Mouse (Mus musculus) forebrain, embryonic 10.5 days (tissue): ENCODE data around the gene Cdc14b. TPM values are rescaled to one million over a fixed set of nuclear protein-coding genes. Genes with fewer than 3 reads are reported as not detected.

Experiments used
- DNase-seq: peaks from one replicate; pipeline ENCODE4 v3.0.0-alpha.2; 2017; ENCODE audit warnings: low spot score; ENCODE audit errors: extremely low spot score
- H3K27ac ChIP-seq: fragments of 300-500 bp; sonication (generic); 2 replicates; pipeline ENCODE4 v1.5.1; 2016; ENCODE audit warnings: mild to moderate bottlenecking
- H3K27me3 ChIP-seq: fragments of 300-500 bp; sonication (generic); 2 replicates; pipeline ENCODE4 v1.6.1; 2016; ENCODE audit warnings: mild to moderate bottlenecking; ENCODE audit not compliant: poor library complexity, severe bottlenecking
- H3K36me3 ChIP-seq: fragments of 300-500 bp; sonication (generic); replicated peaks from 2 replicates; pipeline ENCODE4 v1.6.1; 2016; ENCODE audit warnings: mild to moderate bottlenecking, moderate library complexity
- H3K4me1 ChIP-seq: fragments of 300-500 bp; sonication (generic); 2 replicates; pipeline ENCODE4 v1.6.1; 2016
- H3K4me3 ChIP-seq: fragments of 300-500 bp; sonication (generic); 2 replicates; pipeline ENCODE4 v1.5.1; 2016; ENCODE audit warnings: mild to moderate bottlenecking, moderate library complexity
- H3K9me3 ChIP-seq: fragments of 300-500 bp; sonication (generic); 2 replicates; pipeline ENCODE4 v1.6.1; 2016; ENCODE audit warnings: mild to moderate bottlenecking, moderate library complexity
- WGBS: fragments of 180-500 bp; shearing (Covaris S2); methylation state at CpG from one replicate; pipeline ENCODE4 v1.1.7; 2016; 5-methylcytosine and 5-hydroxymethylcytosine counted together
- polyA plus RNA-seq: library from polyadenylated mRNA; unstranded; fragments of >200 nt; fragmentation: Nextera tagmentation; extraction: Ambion mirVana; gene quantifications from 2 replicates; pipeline ENCODE4 v1.2.1, GENCODE M21; 2016

Gene Cdc14b
- 18.8 TPM in 2 replicates for polyA plus RNA-seq

GRCm38 (mm10) chr13:64274879-64275753, at the start of gene Cdc14b:
Gene Cdc14b, minus strand, starts transcription at chr13:64275290.
- H3K36me3 ChIP-seq = no peaks in the 10 kb centered on the region
- H3K27me3 ChIP-seq = peaks cover 34% of the 10 kb centered on the region
- H3K27ac ChIP-seq = peak within 1 kb of the TSS; percentile 90
- H3K4me3 ChIP-seq = peak within 1 kb of the TSS; percentile 84
- peak; percentile 93 for DNase-seq
- WGBS = under 1% methylated on average over 57 of the region's 57 CpGs
- H3K4me1 ChIP-seq = peaks cover 26% of the 10 kb centered on the region
- no peaks in the 10 kb centered on the region for H3K9me3 ChIP-seq

DNA sequence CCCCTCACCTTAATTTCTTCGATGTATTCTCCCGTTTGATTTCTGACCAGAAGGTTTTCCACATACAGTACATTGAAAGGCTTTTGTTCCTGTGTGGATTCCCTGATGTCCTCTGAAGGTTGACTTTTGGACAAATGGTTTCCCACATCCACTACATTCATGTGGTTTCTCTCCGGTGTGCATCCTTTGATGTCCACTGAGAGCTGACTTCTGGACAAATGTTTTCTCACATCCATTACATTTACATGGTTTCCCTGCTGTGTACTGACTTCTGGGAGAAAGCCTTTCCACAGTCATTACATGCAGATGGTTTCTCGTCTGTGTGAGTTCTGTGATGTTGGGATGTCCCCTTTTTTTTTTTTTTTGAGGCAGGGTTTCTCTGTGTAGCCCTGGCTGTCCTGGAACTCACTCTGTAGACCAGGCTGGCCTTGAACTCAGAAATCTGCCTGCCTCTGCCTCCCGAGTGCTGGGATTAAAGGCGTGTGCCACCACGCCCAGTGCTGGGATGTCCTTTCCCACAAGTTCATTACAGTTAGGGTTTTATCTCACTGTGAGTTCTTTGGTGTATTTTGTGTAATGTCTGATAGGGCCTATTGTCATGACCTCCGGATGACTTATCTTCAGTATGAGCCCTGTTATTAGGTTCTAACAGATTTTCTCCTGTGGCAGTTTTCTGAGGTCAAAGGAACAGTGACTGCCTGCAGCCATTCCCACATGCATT, 47.6 kb upstream of the Cdc14b start:
- H3K4me1 ChIP-seq = no peaks in the 10 kb centered on the region
- no peak overlapping the region for H3K27ac ChIP-seq
- H3K36me3 ChIP-seq = no peaks in the 10 kb centered on the region
- WGBS = 85% methylated on average over 8 of the region's 8 CpGs
- no peaks in the 10 kb centered on the region for H3K9me3 ChIP-seq
- no peak for DNase-seq
- H3K4me3 ChIP-seq = no peak overlapping the region
- no peaks in the 10 kb centered on the region for H3K27me3 ChIP-seq

DNA sequence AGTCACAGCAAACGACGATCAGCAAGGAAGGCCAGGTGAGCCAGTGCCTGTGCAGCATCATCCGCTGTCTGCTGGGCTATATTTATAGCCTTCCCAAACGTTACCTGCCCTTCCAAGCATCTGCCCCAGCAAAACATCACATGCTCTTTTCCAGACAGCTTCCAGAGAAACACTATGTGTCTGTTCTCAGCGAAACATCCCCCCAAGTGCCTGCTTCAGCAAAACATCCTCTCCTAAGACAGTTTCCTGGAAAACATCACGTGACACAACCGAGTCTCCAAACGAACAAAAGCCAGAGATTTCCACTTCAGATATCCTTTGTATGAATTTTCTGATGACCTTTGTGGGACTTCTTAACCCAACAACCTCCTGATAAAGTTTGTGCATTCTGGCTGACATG, 45.2 kb upstream of the Cdc14b start:
- Histone ChIP-seq H3K27me3 (no peaks in the 10 kb centered on the region), H3K9me3 (no peaks in the 10 kb centered on the region), H3K4me1 (no peaks in the 10 kb centered on the region), H3K36me3 (no peaks in the 10 kb centered on the region), H3K4me3 (no peak overlapping the region), H3K27ac (no peak overlapping the region)
- 87% methylated on average over 8 of the region's 8 CpGs for WGBS
- DNase-seq = no peak

GRCm38 (mm10) chr13:64319782-64320181, 44.7 kb upstream of the Cdc14b start:
- no peaks in the 10 kb centered on the region for H3K4me1 ChIP-seq
- H3K27ac ChIP-seq = no peak overlapping the region
- H3K36me3 ChIP-seq = no peaks in the 10 kb centered on the region
- no peak for DNase-seq
- no peaks in the 10 kb centered on the region for H3K27me3 ChIP-seq
- no peak overlapping the region for H3K4me3 ChIP-seq
- H3K9me3 ChIP-seq = no peaks in the 10 kb centered on the region

DNA sequence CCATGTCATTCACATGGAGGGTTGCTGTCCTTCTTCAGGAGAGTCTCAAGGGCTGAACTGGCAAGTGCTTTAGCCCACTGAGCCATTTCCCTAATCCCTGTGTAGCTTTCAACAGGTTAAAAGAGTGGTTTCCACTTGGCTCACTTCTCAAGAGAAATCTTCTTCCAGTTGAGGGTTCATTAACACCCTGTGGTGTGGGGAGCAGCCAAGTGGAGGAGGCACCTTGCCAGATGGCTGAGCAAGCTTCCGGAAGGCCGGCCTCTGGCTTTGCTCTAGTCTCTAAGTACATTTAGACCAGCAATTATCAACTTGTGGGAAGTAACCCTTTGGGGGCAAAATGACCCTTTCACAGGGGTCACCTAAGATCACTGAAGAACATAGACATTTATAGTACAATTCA, 43.3 kb upstream of the Cdc14b start:
- 74% methylated on average over 2 of the region's 2 CpGs for WGBS
- Histone ChIP-seq H3K27me3 (no peaks in the 10 kb centered on the region), H3K4me3 (no peak overlapping the region), H3K4me1 (no peaks in the 10 kb centered on the region), H3K36me3 (no peaks in the 10 kb centered on the region), H3K9me3 (no peaks in the 10 kb centered on the region), H3K27ac (no peak overlapping the region)
- no peak for DNase-seq

GRCm38 (mm10) chr13:64315483-64316050, 40.5 kb upstream of the Cdc14b start:
- 6% methylated on average over 3 of the region's 3 CpGs for WGBS
- no peak overlapping the region for H3K27ac ChIP-seq
- DNase-seq = no peak

DNA sequence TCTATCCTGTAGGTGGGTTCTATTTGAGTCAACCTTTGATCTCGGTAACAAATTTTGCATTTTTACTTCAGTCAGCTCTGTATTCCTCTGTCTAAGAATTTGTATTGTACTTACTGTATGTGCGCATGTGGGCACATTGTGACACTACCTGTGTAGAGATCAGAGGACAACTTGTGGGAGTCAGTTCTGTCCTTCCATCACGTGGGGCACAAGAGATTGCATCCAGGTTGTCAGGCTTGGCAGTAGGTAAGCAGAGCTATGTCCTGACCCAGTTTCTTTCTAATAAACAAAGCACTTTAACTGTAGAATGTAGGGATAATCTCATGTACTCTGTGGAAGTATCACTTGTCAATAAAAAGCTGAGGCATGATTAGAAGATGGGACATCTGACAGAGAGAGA, 39.0 kb upstream of the Cdc14b start:
- Histone ChIP-seq H3K27ac (no peak overlapping the region), H3K4me1 (peaks cover 15% of the 10 kb centered on the region), H3K36me3 (no peaks in the 10 kb centered on the region), H3K27me3 (no peaks in the 10 kb centered on the region), H3K4me3 (no peak overlapping the region), H3K9me3 (no peaks in the 10 kb centered on the region)
- no peak for DNase-seq
- 73% methylated on average over 3 of the region's 3 CpGs for WGBS

More at GRCm38 (mm10) chr13:64315483-64316050, 40.5 kb upstream of the Cdc14b start:
- H3K4me3 ChIP-seq = no peak overlapping the region
- H3K9me3 ChIP-seq = no peaks in the 10 kb centered on the region
- peaks cover 15% of the 10 kb centered on the region for H3K4me1 ChIP-seq
- H3K36me3 ChIP-seq = no peaks in the 10 kb centered on the region
- H3K27me3 ChIP-seq = no peaks in the 10 kb centered on the region

DNA sequence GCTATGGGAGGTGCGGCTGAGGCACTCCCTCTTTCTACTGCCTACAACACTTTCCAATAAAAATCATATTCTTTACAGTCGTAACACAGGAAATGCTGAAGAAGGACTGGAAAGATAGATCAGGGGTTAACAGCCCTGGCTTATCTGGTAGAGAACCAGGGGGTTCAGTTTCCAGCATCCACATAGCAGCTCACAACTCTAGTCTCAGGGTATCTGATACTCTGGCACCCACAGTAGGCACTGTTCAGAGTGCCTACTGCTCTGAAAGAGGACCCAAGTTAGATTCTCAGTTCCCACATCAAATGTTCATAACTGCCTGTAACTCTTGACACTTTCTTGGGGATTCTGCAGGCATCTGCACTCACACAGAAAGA, 37.8 kb upstream of the Cdc14b start:
- Histone ChIP-seq H3K36me3 (peaks cover 2% of the 10 kb centered on the region), H3K9me3 (no peaks in the 10 kb centered on the region), H3K27me3 (no peaks in the 10 kb centered on the region), H3K4me3 (peak overlapping the region; percentile 72), H3K27ac (peak overlapping the region; percentile 89), H3K4me1 (peaks cover 15% of the 10 kb centered on the region)
- no peak for DNase-seq
- WGBS = 2% methylated on average over 2 of the region's 2 CpGs

GRCm38 (mm10) chr13:64312024-64312915, 37.2 kb upstream of the Cdc14b start, which contains the start of gene Aaed1:
Gene Aaed1, minus strand, starts transcription at chr13:64312710.
- peak within 1 kb of the TSS; percentile 89 for H3K27ac ChIP-seq

DNA sequence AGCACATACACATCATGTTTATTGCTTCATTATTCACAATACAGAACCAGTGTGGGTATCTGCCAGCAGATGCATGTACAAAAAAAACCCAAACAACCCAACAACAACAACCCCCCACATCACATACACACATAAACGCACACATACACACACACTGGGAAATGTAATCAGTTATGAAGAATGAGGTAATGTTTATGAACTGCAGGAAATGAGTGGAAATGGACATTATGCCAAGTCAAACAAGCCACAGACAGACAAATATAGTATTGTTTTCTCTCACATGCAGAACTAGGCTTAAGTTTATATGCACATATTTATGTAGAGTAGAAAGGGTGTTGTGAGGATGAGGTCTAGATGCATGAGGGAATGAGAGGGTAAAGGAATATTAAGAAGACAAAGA, 36.2 kb upstream of the Cdc14b start:
- Histone ChIP-seq H3K4me3 (peak overlapping the region; percentile 72), H3K27me3 (no peaks in the 10 kb centered on the region), H3K9me3 (no peaks in the 10 kb centered on the region), H3K36me3 (peaks cover 12% of the 10 kb centered on the region), H3K4me1 (peaks cover 15% of the 10 kb centered on the region), H3K27ac (no peak overlapping the region)
- 92% methylated on average over 1 of the region's 1 CpGs for WGBS
- DNase-seq = no peak

More at GRCm38 (mm10) chr13:64312024-64312915, 37.2 kb upstream of the Cdc14b start, which contains the start of gene Aaed1:
- Histone ChIP-seq H3K4me1 (peaks cover 15% of the 10 kb centered on the region), H3K4me3 (peak within 1 kb of the TSS; percentile 72), H3K27me3 (no peaks in the 10 kb centered on the region), H3K36me3 (peaks cover 8% of the 10 kb centered on the region), H3K9me3 (no peaks in the 10 kb centered on the region)
- DNase-seq = peak; percentile 97
- WGBS = under 1% methylated on average over 72 of the region's 74 CpGs

GRCm38 (mm10) chr13:64310585-64310984, 35.5 kb upstream of the Cdc14b start:
- H3K27ac ChIP-seq = no peak overlapping the region
- peaks cover 12% of the 10 kb centered on the region for H3K36me3 ChIP-seq
- no peak overlapping the region for H3K4me3 ChIP-seq
- H3K9me3 ChIP-seq = no peaks in the 10 kb centered on the region
- 92% methylated on average over 6 of the region's 6 CpGs for WGBS
- no peak for DNase-seq
- no peaks in the 10 kb centered on the region for H3K27me3 ChIP-seq
- peaks cover 15% of the 10 kb centered on the region for H3K4me1 ChIP-seq

DNA sequence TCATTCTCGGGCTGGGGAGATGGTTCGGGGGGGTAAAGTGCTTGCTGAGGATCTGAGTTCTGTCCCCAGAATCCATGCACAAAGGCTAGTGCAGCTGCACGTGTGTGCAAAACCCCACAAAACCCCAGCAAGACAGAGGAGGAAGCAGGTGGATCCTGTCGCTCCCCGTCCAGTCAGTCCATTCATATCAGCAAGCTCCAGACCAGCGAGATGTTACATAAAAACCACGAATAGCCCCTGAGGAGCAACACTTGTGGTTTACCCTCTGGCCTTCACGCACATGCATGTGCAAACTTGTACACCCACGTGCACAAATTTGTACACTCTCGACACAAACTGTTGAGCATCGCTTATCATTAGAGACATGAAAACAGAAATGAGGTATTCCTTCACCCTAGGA, 34.8 kb upstream of the Cdc14b start:
- Histone ChIP-seq H3K4me1 (peaks cover 15% of the 10 kb centered on the region), H3K27me3 (no peaks in the 10 kb centered on the region), H3K27ac (no peak overlapping the region), H3K36me3 (peaks cover 12% of the 10 kb centered on the region), H3K4me3 (no peak overlapping the region), H3K9me3 (no peaks in the 10 kb centered on the region)
- DNase-seq = no peak
- 89% methylated on average over 11 of the region's 11 CpGs for WGBS
